Mouse (Mus musculus) neutrophil, adult 65 days (primary cell): ENCODE results near the gene Glis3. TPM values are rescaled to one million over a fixed set of nuclear protein-coding genes. Genes with fewer than 3 reads are reported as not detected.

Experiments
- total RNA-seq: library from RNA; stranded (reverse); gene quantifications from 2 replicates; pipeline ENCODE4 v1.2.4, GENCODE M21; 2023

Glis3 gene
- total RNA-seq: 5.9 and 7.5 TPM in 2 replicates

DNA sequence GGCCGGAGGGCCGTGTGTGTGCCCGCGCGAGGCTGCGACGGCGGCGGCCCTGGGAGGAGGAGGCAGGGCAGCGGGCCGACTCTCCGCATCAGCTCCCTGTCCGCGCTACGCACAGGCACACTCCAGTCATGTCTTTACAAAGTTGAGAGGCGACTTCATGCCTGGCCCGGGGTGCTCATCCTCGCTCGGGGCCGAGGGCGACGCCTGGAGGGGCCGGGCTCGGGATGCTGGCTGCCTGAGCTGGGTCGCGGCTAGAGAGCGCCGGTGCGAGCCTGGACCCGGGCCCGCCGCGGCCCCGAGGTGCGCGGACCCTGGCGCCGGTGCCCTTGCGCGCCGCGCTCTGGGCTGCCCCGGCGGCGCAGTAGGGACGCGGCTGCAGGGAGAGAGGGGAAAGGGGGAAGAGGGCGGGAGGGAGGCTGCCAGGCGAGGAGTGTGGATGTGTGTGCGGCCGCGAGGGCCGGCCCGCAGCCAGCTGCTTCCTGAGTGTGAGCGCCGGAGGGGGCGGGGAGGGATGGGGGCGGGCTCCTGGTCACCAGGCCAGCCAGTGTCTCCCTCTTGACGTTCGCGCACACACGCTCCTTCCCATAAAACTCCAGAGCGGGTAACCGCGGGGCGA is at the start of gene Glis3:
TSS of gene Glis3 (minus strand) at position 302 of the 616 bp plus-strand sequence.

Other genes with a start within 250 kb of the Glis3 start
- not detected in 2 replicates for gene Slc1a1, start 155.0 kb upstream of the Glis3 start, total RNA-seq